Mouse (Mus musculus): ENCODE measurements at regions not wholly inside any gene's neighbourhood (a gene's known extent, or its start where the extent isn't known, plus 50 kb on each side); places are given as distances from the start of the nearest gene placed in this dataset.

DNA sequence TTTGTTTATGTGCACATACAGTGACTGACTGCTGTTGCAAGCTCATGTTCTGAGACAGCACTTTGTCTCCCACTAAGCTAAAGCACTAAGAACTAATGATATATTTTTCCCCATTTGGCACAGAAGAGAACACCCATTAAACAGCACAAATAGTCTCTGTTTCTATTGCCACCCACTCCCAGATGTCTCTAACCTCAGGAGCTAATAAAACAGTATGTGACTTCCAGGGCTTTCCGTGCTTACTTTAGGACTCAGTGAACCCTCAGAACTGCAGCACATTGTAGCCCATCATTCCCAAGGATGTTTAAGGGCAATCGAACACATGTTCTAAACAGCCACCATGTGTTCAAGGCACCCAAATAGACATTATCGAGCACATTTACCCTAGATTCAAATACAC lies 80.4 kb upstream of the Adra1d start:
- Histone ChIP-seq H3K27ac (ENCODE audit: insufficient read depth, low read length) (no peak overlapping the region), H3K4me1 (ENCODE audit: control insufficient read depth, insufficient read depth, low read length) (no peaks in the 10 kb centered on the region), H3K27me3 (ENCODE audit: control insufficient read depth, insufficient read depth, low read length) (no peaks in the 10 kb centered on the region), H3K4me3 (replicated peaks; ENCODE audit: insufficient read depth, low read depth, low read length) (no peak overlapping the region)
- 94% methylated on average over 3 of the region's 3 CpGs for WGBS
- DNase-seq = no peak
- TF ChIP-seq CTCF (IDR thresholded peaks at IDR 0.05; ENCODE audit: borderline replicate concordance, insufficient read depth, low read depth, low read length) = no peak
- no peak for TF ChIP-seq POLR2A (IDR thresholded peaks at IDR 0.05; ENCODE audit: borderline replicate concordance, insufficient read depth, low read length)

DNA sequence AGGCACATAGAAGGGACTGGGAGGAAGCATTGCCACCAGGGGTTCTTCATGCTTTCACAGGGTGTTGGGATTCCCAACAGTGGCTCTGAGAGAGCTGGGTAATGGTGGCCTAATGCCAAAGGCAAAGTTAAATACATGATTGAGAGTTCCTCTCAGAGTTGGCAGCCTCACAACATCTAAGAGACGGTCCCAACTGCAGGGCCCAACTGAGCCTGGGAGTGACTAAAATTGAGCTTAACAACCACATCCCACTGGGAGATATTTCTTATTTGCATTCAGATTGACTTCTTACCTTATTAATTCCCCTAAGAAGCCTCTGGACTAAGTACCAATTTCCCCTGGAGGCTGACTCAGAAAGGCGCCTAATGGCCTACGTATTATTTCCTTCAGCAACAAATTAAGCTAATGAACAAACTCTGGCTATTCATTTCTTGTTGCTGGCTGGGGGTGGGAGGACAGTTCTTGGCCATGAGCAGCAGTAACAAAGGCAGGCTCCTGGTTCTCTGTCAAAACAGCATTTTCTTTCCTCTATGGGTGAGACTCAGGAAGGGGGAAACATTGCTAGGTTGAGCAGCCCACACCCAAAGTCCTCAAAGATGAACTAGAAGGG lies 77.0 kb upstream of the Adra1d start:
- H3K4me3 ChIP-seq (replicated peaks; ENCODE audit: insufficient read depth, low read depth, low read length) = no peak overlapping the region
- no peaks in the 10 kb centered on the region for H3K27me3 ChIP-seq (ENCODE audit: control insufficient read depth, insufficient read depth, low read length)
- DNase-seq = peak in 1 of 2 experiments; percentile 1
- WGBS = 67% methylated on average over 3 of the region's 3 CpGs
- H3K4me1 ChIP-seq (ENCODE audit: control insufficient read depth, insufficient read depth, low read length) = no peaks in the 10 kb centered on the region
- no peak for TF ChIP-seq CTCF (IDR thresholded peaks at IDR 0.05; ENCODE audit: borderline replicate concordance, insufficient read depth, low read depth, low read length)
- TF ChIP-seq POLR2A (IDR thresholded peaks at IDR 0.05; ENCODE audit: borderline replicate concordance, insufficient read depth, low read length) = no peak
- no peak overlapping the region for H3K27ac ChIP-seq (ENCODE audit: insufficient read depth, low read length)

DNA sequence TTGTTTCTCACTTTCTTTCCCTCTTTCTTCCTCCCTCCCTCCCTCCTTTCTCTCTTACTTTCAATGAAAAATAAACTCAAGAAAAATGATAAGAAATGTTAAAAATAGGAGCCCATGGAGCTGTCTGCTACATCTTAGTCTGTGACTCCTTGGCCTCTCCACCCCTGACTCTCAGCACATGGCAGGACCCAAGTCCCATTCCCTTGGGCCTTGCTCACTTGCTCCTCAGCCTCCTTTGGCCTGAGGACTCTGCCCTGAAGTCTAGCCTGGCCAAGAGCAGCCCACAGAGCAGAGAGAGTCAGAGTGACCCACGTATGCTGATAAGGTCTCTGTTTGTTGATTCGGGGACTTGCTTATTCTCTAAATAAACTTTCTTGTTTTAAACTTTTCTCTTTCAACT lies 73.7 kb upstream of the Adra1d start:
- TF ChIP-seq CTCF (IDR thresholded peaks at IDR 0.05; ENCODE audit: borderline replicate concordance, insufficient read depth, low read depth, low read length) = no peak
- WGBS = 89% methylated on average over 2 of the region's 2 CpGs

DNA sequence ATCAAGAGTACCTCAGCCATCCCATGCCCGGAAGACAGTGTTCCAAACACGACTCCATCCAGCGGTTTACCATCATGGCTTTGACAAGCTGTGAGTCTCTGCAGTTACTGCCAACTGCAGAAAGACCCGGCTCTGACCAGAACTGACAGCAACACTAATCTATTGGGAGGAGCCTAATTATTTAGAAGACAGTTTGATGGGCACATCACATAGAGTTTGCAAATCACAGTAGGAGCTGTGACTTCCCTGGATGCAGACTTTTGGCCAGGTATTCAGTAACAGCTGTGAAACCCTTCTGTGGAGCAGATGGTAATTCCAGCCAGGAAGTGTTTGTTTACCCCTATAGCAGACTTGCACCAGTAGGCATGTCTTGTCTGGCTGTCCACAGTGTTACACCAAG lies 55.8 kb upstream of the Adra1d start:
- Histone ChIP-seq H3K27ac (ENCODE audit: insufficient read depth, low read length) (no peak overlapping the region), H3K27me3 (ENCODE audit: control insufficient read depth, insufficient read depth, low read length) (no peaks in the 10 kb centered on the region), H3K4me3 (replicated peaks; ENCODE audit: insufficient read depth, low read depth, low read length) (no peak overlapping the region), H3K4me1 (ENCODE audit: control insufficient read depth, insufficient read depth, low read length) (no peaks in the 10 kb centered on the region)
- WGBS = 21% methylated on average over 4 of the region's 4 CpGs
- DNase-seq = no peak
- TF ChIP-seq CTCF (IDR thresholded peaks at IDR 0.05; ENCODE audit: borderline replicate concordance, insufficient read depth, low read depth, low read length) (no peak), POLR2A (IDR thresholded peaks at IDR 0.05; ENCODE audit: borderline replicate concordance, insufficient read depth, low read length) (no peak)

More for the DNA sequence above, 73.7 kb upstream of the Adra1d start:
- no peak for DNase-seq
- H3K27ac ChIP-seq (ENCODE audit: insufficient read depth, low read length) = no peak overlapping the region
- H3K27me3 ChIP-seq (ENCODE audit: control insufficient read depth, insufficient read depth, low read length) = no peaks in the 10 kb centered on the region
- H3K4me1 ChIP-seq (ENCODE audit: control insufficient read depth, insufficient read depth, low read length) = no peaks in the 10 kb centered on the region
- H3K4me3 ChIP-seq (replicated peaks; ENCODE audit: insufficient read depth, low read depth, low read length) = no peak overlapping the region

DNA sequence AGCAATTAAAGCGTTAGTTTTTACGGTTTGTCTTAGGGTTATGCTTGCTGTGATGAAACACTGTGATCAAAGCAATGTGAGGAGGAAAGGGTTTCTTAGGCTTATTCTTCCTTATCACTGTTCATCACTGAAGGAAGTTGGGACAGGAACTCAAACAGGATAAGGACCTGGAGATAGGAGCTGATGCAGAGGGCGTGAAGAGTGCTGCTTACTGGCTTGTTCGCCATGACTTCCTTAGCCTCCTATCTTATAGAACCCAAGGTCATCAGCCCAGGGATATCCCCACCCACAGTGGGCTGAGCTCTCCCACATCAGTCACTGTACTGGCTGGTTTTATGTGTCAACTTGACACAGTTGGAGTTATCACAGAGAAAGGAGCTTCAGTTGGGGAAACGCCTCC lies 50.4 kb upstream of the Adra1d start:
- Histone ChIP-seq H3K4me3 (replicated peaks; ENCODE audit: insufficient read depth, low read depth, low read length) (no peak overlapping the region), H3K4me1 (ENCODE audit: control insufficient read depth, insufficient read depth, low read length) (no peaks in the 10 kb centered on the region), H3K27me3 (ENCODE audit: control insufficient read depth, insufficient read depth, low read length) (no peaks in the 10 kb centered on the region), H3K27ac (ENCODE audit: insufficient read depth, low read length) (no peak overlapping the region)
- WGBS = 49% methylated on average over 5 of the region's 5 CpGs
- DNase-seq = no peak
- TF ChIP-seq CTCF (IDR thresholded peaks at IDR 0.05; ENCODE audit: borderline replicate concordance, insufficient read depth, low read depth, low read length) (no peak), POLR2A (IDR thresholded peaks at IDR 0.05; ENCODE audit: borderline replicate concordance, insufficient read depth, low read length) (no peak)

Measured in cerebellum, adult 2 months (tissue).